Mouse (Mus musculus): ENCODE data around the gene D17H6S53E. TPM values are rescaled to one million over a fixed set of nuclear protein-coding genes. Genes with fewer than 3 reads are reported as not detected.

The D17H6S53E gene
- polyA plus RNA-seq, 2 experiments = 5.7 to 6.4 TPM

GRCm38 (mm10) chr17:35175968-35176367, 49.8 kb downstream of the D17H6S53E start, which contains the start of gene Aif1:
Gene Aif1, minus strand, starts transcription at chr17:35176068.
- no peak for ATAC-seq (ENCODE audit: low FRiP score, low read depth)
- TF ChIP-seq POLR2A (IDR thresholded peaks at IDR 0.05; ENCODE audit: borderline replicate concordance, extremely low read depth, insufficient read depth, insufficient read length) = no peak
- H3K36me3 ChIP-seq (ENCODE audit: control insufficient read depth, insufficient read depth, low read length) = no peaks in the 10 kb centered on the region
- no peak within 1 kb of the TSS for H3K9ac ChIP-seq (ENCODE audit: low read depth, low read length, severe bottlenecking)
- H3K27ac ChIP-seq (replicated peaks; ENCODE audit: low read depth, low read length) = no peak within 1 kb of the TSS
- DNase-seq (ENCODE audit: low spot score) = no peak
- 64% methylated on average over 2 of the region's 2 CpGs for WGBS
- H3K27me3 ChIP-seq (ENCODE audit: control insufficient read depth, insufficient read depth, low read length) = no peaks in the 10 kb centered on the region
- H3K4me1 ChIP-seq (ENCODE audit: control insufficient read depth, insufficient read depth, low read length) = 0 out of 2 replicates have a peak, but pooled peaks cover 3% of the 10 kb centered on the region
- no peaks in the 10 kb centered on the region for H3K9me3 ChIP-seq (ENCODE audit: control insufficient read depth, low read length)
- no peak within 1 kb of the TSS for H3K4me2 ChIP-seq (replicated peaks; ENCODE audit: low read depth, low read length, severe bottlenecking)
- no peak within 1 kb of the TSS for H3K4me3 ChIP-seq (replicated peaks; ENCODE audit: low read length)

Other genes starting within 250 kb of the D17H6S53E start
Only the 30 nearest of the 42 such genes appear.
- 186 and 233 TPM in 2 replicates for gene Lsm2, start 144.5 kb upstream of the D17H6S53E start, polyA plus RNA-seq (2012; rRNA removed)
- gene Lsm2, start 144.5 kb upstream of the D17H6S53E start, polyA plus RNA-seq (2014; fragmentation: Nextera tagmentation; extraction: Ambion mirVana) = 170 and 178 TPM in 2 replicates
- gene Vars, start 125.4 kb upstream of the D17H6S53E start, polyA plus RNA-seq (2012; rRNA removed) = 163 and 216 TPM in 2 replicates
- 88.3 and 100 TPM in 2 replicates for gene Vars, start 125.4 kb upstream of the D17H6S53E start, polyA plus RNA-seq (2014; fragmentation: Nextera tagmentation; extraction: Ambion mirVana)
- 0.64 and 0.85 TPM in 2 replicates for gene Vwa7, start 109.8 kb upstream of the D17H6S53E start, polyA plus RNA-seq (2012; rRNA removed)
- 0.11 and 0.15 TPM in 2 replicates for gene Vwa7, start 109.8 kb upstream of the D17H6S53E start, polyA plus RNA-seq (2014; fragmentation: Nextera tagmentation; extraction: Ambion mirVana)
- 12.0 and 15.2 TPM in 2 replicates for gene Sapcd1, start 98.4 kb upstream of the D17H6S53E start, polyA plus RNA-seq (2012; rRNA removed)
- gene Sapcd1, start 98.4 kb upstream of the D17H6S53E start, polyA plus RNA-seq (2014; fragmentation: Nextera tagmentation; extraction: Ambion mirVana) = 12.5 and 13.7 TPM in 2 replicates
- 6.4 and 6.5 TPM in 2 replicates for gene Msh5, start 79.6 kb upstream of the D17H6S53E start, polyA plus RNA-seq (2012; rRNA removed)
- 3.4 and 3.5 TPM in 2 replicates for gene Msh5, start 79.6 kb upstream of the D17H6S53E start, polyA plus RNA-seq (2014; fragmentation: Nextera tagmentation; extraction: Ambion mirVana)
- gene Clic1, start 76.4 kb upstream of the D17H6S53E start, polyA plus RNA-seq (2012; rRNA removed) = 229 and 236 TPM in 2 replicates
- 103 and 108 TPM in 2 replicates for gene Clic1, start 76.4 kb upstream of the D17H6S53E start, polyA plus RNA-seq (2014; fragmentation: Nextera tagmentation; extraction: Ambion mirVana)
- 271 and 326 TPM in 2 replicates for gene Ddah2, start 67.3 kb upstream of the D17H6S53E start, polyA plus RNA-seq (2012; rRNA removed)
- gene Ddah2, start 67.3 kb upstream of the D17H6S53E start, polyA plus RNA-seq (2014; fragmentation: Nextera tagmentation; extraction: Ambion mirVana) = 358 and 403 TPM in 2 replicates
- gene Ly6g6c, start 61.0 kb upstream of the D17H6S53E start, polyA plus RNA-seq (2012; rRNA removed) = 3.4 and 5.5 TPM in 2 replicates
- gene Ly6g6c, start 61.0 kb upstream of the D17H6S53E start, polyA plus RNA-seq (2014; fragmentation: Nextera tagmentation; extraction: Ambion mirVana) = 10.4 and 22.3 TPM in 2 replicates
- gene Mpig6b, start 60.2 kb upstream of the D17H6S53E start, polyA plus RNA-seq (2012; rRNA removed) = 0.45 and 0.47 TPM in 2 replicates
- 0.64 and 1.3 TPM in 2 replicates for gene Mpig6b, start 60.2 kb upstream of the D17H6S53E start, polyA plus RNA-seq (2014; fragmentation: Nextera tagmentation; extraction: Ambion mirVana)
- 14.2 and 14.8 TPM in 2 replicates for gene Ly6g6e, start 49.5 kb upstream of the D17H6S53E start, polyA plus RNA-seq (2012; rRNA removed)
- gene Ly6g6e, start 49.5 kb upstream of the D17H6S53E start, polyA plus RNA-seq (2014; fragmentation: Nextera tagmentation; extraction: Ambion mirVana) = 18.0 and 28.4 TPM in 2 replicates
- 1.3 and 2.3 TPM in 2 replicates for gene Ly6g6d, start 48.3 kb upstream of the D17H6S53E start, polyA plus RNA-seq (2012; rRNA removed)
- gene Ly6g6d, start 48.3 kb upstream of the D17H6S53E start, polyA plus RNA-seq (2014; fragmentation: Nextera tagmentation; extraction: Ambion mirVana) = 2.0 TPM in 1 of 2 replicates, not detected in the other
- 0.14 and 0.73 TPM in 2 replicates for gene Ly6g6f, start 40.8 kb upstream of the D17H6S53E start, polyA plus RNA-seq (2012; rRNA removed)
- gene Ly6g6f, start 40.8 kb upstream of the D17H6S53E start, polyA plus RNA-seq (2014; fragmentation: Nextera tagmentation; extraction: Ambion mirVana) = 0.28 TPM in 1 of 2 replicates, not detected in the other
- 98.6 and 157 TPM in 2 replicates for gene Abhd16a, start 37.1 kb upstream of the D17H6S53E start, polyA plus RNA-seq (2012; rRNA removed)
- 78.0 and 88.3 TPM in 2 replicates for gene Abhd16a, start 37.1 kb upstream of the D17H6S53E start, polyA plus RNA-seq (2014; fragmentation: Nextera tagmentation; extraction: Ambion mirVana)
- gene Ly6g5c, start 18.1 kb upstream of the D17H6S53E start, polyA plus RNA-seq (2012; rRNA removed) = not detected in 2 replicates
- gene Ly6g5c, start 18.1 kb upstream of the D17H6S53E start, polyA plus RNA-seq (2014; fragmentation: Nextera tagmentation; extraction: Ambion mirVana) = not detected in 2 replicates
- 2.1 and 3.5 TPM in 2 replicates for gene Ly6g5b, start 10.9 kb upstream of the D17H6S53E start, polyA plus RNA-seq (2012; rRNA removed)
- gene Ly6g5b, start 10.9 kb upstream of the D17H6S53E start, polyA plus RNA-seq (2014; fragmentation: Nextera tagmentation; extraction: Ambion mirVana) = 0.59 and 0.68 TPM in 2 replicates
- gene Gpank1, start 4.9 kb upstream of the D17H6S53E start, polyA plus RNA-seq (2012; rRNA removed) = 13.6 and 15.1 TPM in 2 replicates
- gene Gpank1, start 4.9 kb upstream of the D17H6S53E start, polyA plus RNA-seq (2014; fragmentation: Nextera tagmentation; extraction: Ambion mirVana) = 17.5 and 20.0 TPM in 2 replicates
- gene Csnk2b, start 4.3 kb upstream of the D17H6S53E start, polyA plus RNA-seq (2012; rRNA removed) = 181 and 250 TPM in 2 replicates
- 275 and 308 TPM in 2 replicates for gene Csnk2b, start 4.3 kb upstream of the D17H6S53E start, polyA plus RNA-seq (2014; fragmentation: Nextera tagmentation; extraction: Ambion mirVana)
- 1.1 and 1.7 TPM in 2 replicates for gene Apom, start 5.7 kb downstream of the D17H6S53E start, polyA plus RNA-seq (2012; rRNA removed)
- gene Apom, start 5.7 kb downstream of the D17H6S53E start, polyA plus RNA-seq (2014; fragmentation: Nextera tagmentation; extraction: Ambion mirVana) = 0.26 TPM in 1 of 2 replicates, not detected in the other
- 265 and 361 TPM in 2 replicates for gene Bag6, start 8.8 kb downstream of the D17H6S53E start, polyA plus RNA-seq (2012; rRNA removed)
- 76.2 and 82.8 TPM in 2 replicates for gene Bag6, start 8.8 kb downstream of the D17H6S53E start, polyA plus RNA-seq (2014; fragmentation: Nextera tagmentation; extraction: Ambion mirVana)
- gene Prrc2a, start 38.5 kb downstream of the D17H6S53E start, polyA plus RNA-seq (2012; rRNA removed) = 404 and 512 TPM in 2 replicates
- 192 and 196 TPM in 2 replicates for gene Prrc2a, start 38.5 kb downstream of the D17H6S53E start, polyA plus RNA-seq (2014; fragmentation: Nextera tagmentation; extraction: Ambion mirVana)
- 4.0 and 4.8 TPM in 2 replicates for gene Aif1, start 49.7 kb downstream of the D17H6S53E start, polyA plus RNA-seq (2012; rRNA removed)
- 13.1 and 15.7 TPM in 2 replicates for gene Aif1, start 49.7 kb downstream of the D17H6S53E start, polyA plus RNA-seq (2014; fragmentation: Nextera tagmentation; extraction: Ambion mirVana)
- 21.8 and 24.4 TPM in 2 replicates for gene Lst1, start 62.1 kb downstream of the D17H6S53E start, polyA plus RNA-seq (2012; rRNA removed)
- 23.2 and 29.2 TPM in 2 replicates for gene Lst1, start 62.1 kb downstream of the D17H6S53E start, polyA plus RNA-seq (2014; fragmentation: Nextera tagmentation; extraction: Ambion mirVana)
- gene Ltb, start 68.1 kb downstream of the D17H6S53E start, polyA plus RNA-seq (2012; rRNA removed) = 1.7 and 3.0 TPM in 2 replicates
- 1.1 and 1.4 TPM in 2 replicates for gene Ltb, start 68.1 kb downstream of the D17H6S53E start, polyA plus RNA-seq (2014; fragmentation: Nextera tagmentation; extraction: Ambion mirVana)
- gene Tnf, start 75.6 kb downstream of the D17H6S53E start, polyA plus RNA-seq (2012; rRNA removed) = 1.1 and 1.3 TPM in 2 replicates
- gene Tnf, start 75.6 kb downstream of the D17H6S53E start, polyA plus RNA-seq (2014; fragmentation: Nextera tagmentation; extraction: Ambion mirVana) = 0.28 and 0.73 TPM in 2 replicates
- gene Lta, start 79.0 kb downstream of the D17H6S53E start, polyA plus RNA-seq (2012; rRNA removed) = 0.36 and 0.39 TPM in 2 replicates
- 0.14 TPM in 1 of 2 replicates, not detected in the other for gene Lta, start 79.0 kb downstream of the D17H6S53E start, polyA plus RNA-seq (2014; fragmentation: Nextera tagmentation; extraction: Ambion mirVana)
- gene Gm16181, start 94.5 kb downstream of the D17H6S53E start, polyA plus RNA-seq (2012; rRNA removed) = 0.26 TPM in 1 of 2 replicates, not detected in the other
- gene Gm16181, start 94.5 kb downstream of the D17H6S53E start, polyA plus RNA-seq (2014; fragmentation: Nextera tagmentation; extraction: Ambion mirVana) = not detected in 2 replicates
- gene Atp6v1g2, start 107.3 kb downstream of the D17H6S53E start, polyA plus RNA-seq (2012; rRNA removed) = 11.2 and 12.0 TPM in 2 replicates
- gene Atp6v1g2, start 107.3 kb downstream of the D17H6S53E start, polyA plus RNA-seq (2014; fragmentation: Nextera tagmentation; extraction: Ambion mirVana) = 3.6 and 4.9 TPM in 2 replicates
- gene Nfkbil1, start 109.4 kb downstream of the D17H6S53E start, polyA plus RNA-seq (2012; rRNA removed) = 17.0 and 19.6 TPM in 2 replicates
- gene Nfkbil1, start 109.4 kb downstream of the D17H6S53E start, polyA plus RNA-seq (2014; fragmentation: Nextera tagmentation; extraction: Ambion mirVana) = 4.9 and 5.9 TPM in 2 replicates
- gene Ddx39b, start 115.4 kb downstream of the D17H6S53E start, polyA plus RNA-seq (2012; rRNA removed) = 877 and 1,003 TPM in 2 replicates
- gene Ddx39b, start 115.4 kb downstream of the D17H6S53E start, polyA plus RNA-seq (2014; fragmentation: Nextera tagmentation; extraction: Ambion mirVana) = 416 and 445 TPM in 2 replicates
- 26.0 and 27.2 TPM in 2 replicates for gene H2-D1, start 136.4 kb downstream of the D17H6S53E start, polyA plus RNA-seq (2012; rRNA removed)
- 49.3 and 53.9 TPM in 2 replicates for gene H2-D1, start 136.4 kb downstream of the D17H6S53E start, polyA plus RNA-seq (2014; fragmentation: Nextera tagmentation; extraction: Ambion mirVana)

Data from limb, embryonic 14.5 days (tissue).